Mouse (Mus musculus) midbrain, postnatal 0 days (tissue): Measurements from ENCODE around the gene Piezo1. TPM values are rescaled to one million over a fixed set of nuclear protein-coding genes. Genes with fewer than 3 reads are reported as not detected.
A peak's percentile ranks its signal among the peaks of the same experiment; 100 is the strongest.
"Not testable (repeated sequence)": the region's sequence is repeated elsewhere in the genome, so short reads cannot be mapped to it uniquely, and the experiment has no call there.

Source experiments
- ATAC-seq: fragments of 200-750 bp; cut with Nextera tagmentation; 2 replicates; pipeline ENCODE4 v1.8.0; 2017; ENCODE audit warnings: moderate number of reproducible peaks, mild to moderate bottlenecking, moderate TSS enrichment, moderate library complexity; ENCODE audit not compliant: low FRiP score
- DNase-seq: peaks from one replicate; pipeline ENCODE4 v3.0.0-alpha.2; 2015; ENCODE audit warnings: low spot score
- H3K27ac ChIP-seq: fragments of 300-500 bp; sonication (generic); 2 replicates; pipeline ENCODE4 v1.5.1; 2014; ENCODE audit warnings: low read depth, mild to moderate bottlenecking, low read length, mixed read lengths
- H3K27me3 ChIP-seq: fragments of 300-500 bp; sonication (generic); 2 replicates; pipeline ENCODE4 v1.6.1; 2014; ENCODE audit warnings: low read length, control low read depth, mixed read lengths; ENCODE audit not compliant: insufficient read depth
- H3K36me3 ChIP-seq: fragments of 300-500 bp; sonication (generic); 2 replicates; pipeline ENCODE4 v1.6.1; 2014; ENCODE audit warnings: low read length, control low read depth, mixed read lengths; ENCODE audit not compliant: insufficient read depth
- H3K4me1 ChIP-seq: fragments of 300-500 bp; sonication (generic); 2 replicates; pipeline ENCODE4 v1.6.1; 2014; ENCODE audit warnings: mild to moderate bottlenecking, control low read depth, antibody characterized with exemption, low read length, mixed read lengths; ENCODE audit not compliant: insufficient read depth
- H3K4me2 ChIP-seq: fragments of 300-500 bp; sonication (generic); 2 replicates; pipeline ENCODE4 v1.6.1; 2014; ENCODE audit warnings: low read depth, mild to moderate bottlenecking, low read length, mixed read lengths; ENCODE audit not compliant: poor library complexity, severe bottlenecking
- H3K4me3 ChIP-seq: fragments of 300-500 bp; sonication (generic); 2 replicates; pipeline ENCODE4 v1.5.1; 2014; ENCODE audit warnings: low read depth, mild to moderate bottlenecking, low read length, moderate library complexity
- H3K9ac ChIP-seq: fragments of 300-500 bp; sonication (generic); replicated peaks from 2 replicates; pipeline ENCODE4 v1.6.1; 2014; ENCODE audit warnings: mild to moderate bottlenecking, low read length, moderate library complexity, mixed read lengths; ENCODE audit not compliant: poor library complexity, severe bottlenecking
- H3K9me3 ChIP-seq: fragments of 300-500 bp; sonication (generic); 2 replicates; pipeline ENCODE4 v1.6.1; 2016; ENCODE audit warnings: low read length, control low read depth
- CTCF ChIP-seq: IDR thresholded peaks from 2 replicates; pipeline ENCODE4 v1.5.1; 2016; ENCODE audit warnings: antibody characterized with exemption, mild to moderate bottlenecking
- WGBS: fragments of 180-500 bp; shearing (Covaris S2); extraction: QIAGEN DNeasy Blood & Tissue Kit; methylation state at CpG from one replicate; pipeline ENCODE4 v1.1.7; 2014; 5-methylcytosine and 5-hydroxymethylcytosine counted together
- polyA plus RNA-seq: library from polyadenylated mRNA; unstranded; fragments of >200 nt; fragmentation: Nextera tagmentation; extraction: Ambion mirVana; gene quantifications from 2 replicates; pipeline ENCODE4 v1.2.1, GENCODE M21; 2015
- total RNA-seq: library from RNA; depleted of rRNA; stranded (reverse); fragments of >200 nt; gene quantifications from 2 replicates; pipeline ENCODE4 v1.2.3, GENCODE M21; 2014

The Piezo1 gene
- total and polyA plus RNA-seq, 2 experiments from 2014 or later: 1.8 to 10.8 TPM

- WGBS: 59% methylated on average over 9 of the region's 9 CpGs
- no peak overlapping the region for H3K4me3 ChIP-seq
- no peak for ATAC-seq
- H3K4me1 ChIP-seq: peaks cover 20% of the 10 kb centered on the region
- H3K27ac ChIP-seq: no peak overlapping the region
- no peak for TF ChIP-seq CTCF
- no peak overlapping the region for H3K4me2 ChIP-seq
- no peaks in the 10 kb centered on the region for H3K27me3 ChIP-seq
- H3K36me3 ChIP-seq: peaks cover 5% of the 10 kb centered on the region; the same call in 1 of the 2 replicates
- no peak for DNase-seq
- no peaks in the 10 kb centered on the region for H3K9me3 ChIP-seq
- H3K9ac ChIP-seq: no peak overlapping the region
Measured at GRCm38 (mm10) chr8:122573577-122573976, 22.4 kb upstream of the Piezo1 start.

GRCm38 (mm10) chr8:122573176-122573575 is 22.0 kb upstream of the Piezo1 start:
- peak; percentile 51 for DNase-seq
- not testable (repeated sequence) for ATAC-seq, H3K9ac ChIP-seq, H3K9me3 ChIP-seq, H3K4me3 ChIP-seq, H3K4me2 ChIP-seq, H3K27ac ChIP-seq, H3K27me3 ChIP-seq, H3K36me3 ChIP-seq
- H3K4me1 ChIP-seq: peaks cover 22% of the 10 kb centered on the region
- WGBS: 19% methylated on average over 4 of the region's 4 CpGs

- ATAC-seq: no peak
- no peak overlapping the region for H3K27ac ChIP-seq
- no peaks in the 10 kb centered on the region for H3K9me3 ChIP-seq
- H3K4me1 ChIP-seq: peaks cover 23% of the 10 kb centered on the region
- DNase-seq: no peak
- TF ChIP-seq CTCF: no peak
- WGBS: 93% methylated on average over 3 of the region's 3 CpGs
- no peak overlapping the region for H3K4me3 ChIP-seq
- H3K4me2 ChIP-seq: no peak overlapping the region
- peaks cover 5% of the 10 kb centered on the region; the same call in 1 of the 2 replicates for H3K36me3 ChIP-seq
- H3K27me3 ChIP-seq: no peaks in the 10 kb centered on the region
- no peak overlapping the region for H3K9ac ChIP-seq
Measured at GRCm38 (mm10) chr8:122572751-122573150, 21.6 kb upstream of the Piezo1 start.

GRCm38 (mm10) chr8:122571750-122572267 is 20.7 kb upstream of the Piezo1 start:
- peaks cover 23% of the 10 kb centered on the region for H3K4me1 ChIP-seq
- ATAC-seq (no peak), DNase-seq (no peak)
- H3K4me3 ChIP-seq: no peak overlapping the region
- H3K27ac ChIP-seq: no peak overlapping the region
- no peak overlapping the region for H3K4me2 ChIP-seq
- peaks cover 5% of the 10 kb centered on the region; the same call in 1 of the 2 replicates for H3K36me3 ChIP-seq
- no peak for TF ChIP-seq CTCF
- WGBS: 92% methylated on average over 17 of the region's 17 CpGs
- H3K9ac ChIP-seq: no peak overlapping the region
- no peaks in the 10 kb centered on the region for H3K9me3 ChIP-seq
- H3K27me3 ChIP-seq: no peaks in the 10 kb centered on the region

- TF ChIP-seq CTCF: no peak
- no peak for ATAC-seq
- H3K27me3 ChIP-seq: no peaks in the 10 kb centered on the region
- H3K4me3 ChIP-seq: no peak overlapping the region
- H3K4me1 ChIP-seq: peaks cover 26% of the 10 kb centered on the region
- H3K9ac ChIP-seq: no peak overlapping the region
- H3K27ac ChIP-seq: no peak overlapping the region
- no peaks in the 10 kb centered on the region for H3K9me3 ChIP-seq
- H3K36me3 ChIP-seq: peaks cover 5% of the 10 kb centered on the region; the same call in 1 of the 2 replicates
- DNase-seq: no peak
- no peak overlapping the region for H3K4me2 ChIP-seq
- WGBS: 94% methylated on average over 11 of the region's 11 CpGs
Measured at GRCm38 (mm10) chr8:122571153-122571552, 20.0 kb upstream of the Piezo1 start.

- no peak for DNase-seq
- Histone ChIP-seq H3K4me1 (peaks cover 15% of the 10 kb centered on the region), H3K9me3 (no peaks in the 10 kb centered on the region), H3K27me3 (no peaks in the 10 kb centered on the region), H3K27ac (no peak overlapping the region), H3K4me3 (no peak overlapping the region), H3K36me3 (peaks cover 5% of the 10 kb centered on the region; the same call in 1 of the 2 replicates), H3K4me2 (no peak overlapping the region), H3K9ac (no peak overlapping the region)
- TF ChIP-seq CTCF: no peak
- ATAC-seq: no peak
- WGBS: 97% methylated on average over 16 of the region's 16 CpGs
Measured at GRCm38 (mm10) chr8:122569996-122570395, 18.9 kb upstream of the Piezo1 start.
